ENCODE assay signal across 12 mouse cellular contexts in the genomic region with DNA sequence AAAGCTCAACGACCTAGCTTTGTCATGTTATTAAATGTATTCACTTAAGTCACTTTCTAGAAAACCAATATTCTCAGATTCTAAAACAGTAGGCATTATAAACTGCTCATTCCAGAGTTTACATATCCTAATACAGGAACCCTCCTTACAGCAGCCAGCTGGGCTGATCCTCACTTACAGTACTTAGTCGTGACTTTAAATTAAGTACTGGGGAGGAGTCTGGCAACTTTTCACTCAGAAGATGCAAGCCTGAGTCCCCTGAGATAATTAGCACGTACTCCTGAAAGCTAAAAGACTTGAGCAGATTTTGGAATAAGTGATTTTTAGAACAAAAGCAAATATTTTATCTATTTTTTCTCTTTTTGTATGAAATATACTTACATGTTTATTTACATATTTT. TPM values are rescaled to one million over a fixed set of nuclear protein-coding genes. Genes with fewer than 3 reads are reported as not detected.
DNase-seq lines count a peak whose midpoint lies in the region; ATAC-seq and TF ChIP-seq lines count a peak whose summit lies in the region.
"Had no signal": no experiment of that assay in that cellular context is flagged by ENCODE, and none has a peak within 500 bp of the region (broad histone marks: within the 10 kb centered on the region; RNA-seq: fewer than 3 reads in every experiment).

No protein-coding gene starts in this region.

- H3K4me3 ChIP-seq in forebrain, embryonic 14.5 days (ENCODE audit: low read depth, low read length), result no peak overlapping the region
- no peak overlapping the region for H3K4me3 ChIP-seq in forebrain, embryonic 15.5 days
- no peak overlapping the region for H3K4me3 ChIP-seq in kidney, postnatal 0 days (replicated peaks; ENCODE audit: low read depth, low read length)
- no peak overlapping the region for H3K4me3 ChIP-seq in kidney, embryonic 16.5 days (ENCODE audit: low read length)
- peak overlapping the region; percentile 21; the same call in 1 of the 2 replicates for H3K4me3 ChIP-seq in G1E (ENCODE audit: low read depth, low read length)
- no peak overlapping the region for H3K4me3 ChIP-seq in liver, embryonic 16.5 days (ENCODE audit: low read depth, low read length)

- no peak for TF ChIP-seq CTCF in kidney, postnatal 0 days (IDR thresholded peaks at IDR 0.05; ENCODE audit: low read depth)
- TF ChIP-seq CTCF in G1E (IDR thresholded peaks at IDR 0.05; ENCODE audit: low read depth, low read length), result no peak

- peaks cover 4% of the 10 kb centered on the region; the same call in 1 of the 2 replicates for H3K4me1 ChIP-seq in forebrain, embryonic 14.5 days (ENCODE audit: control insufficient read depth, insufficient read depth, low read length)
- H3K4me1 ChIP-seq in forebrain, embryonic 15.5 days, result peaks cover 6% of the 10 kb centered on the region; the same call in 1 of the 2 replicates
- no peaks in the 10 kb centered on the region for H3K4me1 ChIP-seq in kidney, postnatal 0 days (replicated peaks; ENCODE audit: insufficient read depth, low read length)
- peaks cover 4% of the 10 kb centered on the region; the same call in 1 of the 2 replicates for H3K4me1 ChIP-seq in kidney, embryonic 16.5 days (ENCODE audit: insufficient read depth, low read length)
- peaks cover 12% of the 10 kb centered on the region for H3K4me1 ChIP-seq in G1E (ENCODE audit: insufficient read depth, low read depth, low read length)
- no peaks in the 10 kb centered on the region for H3K4me1 ChIP-seq in liver, embryonic 16.5 days (ENCODE audit: control insufficient read depth, low read depth, low read length)

- ATAC-seq in forebrain, embryonic 14.5 days, result no peak
- ATAC-seq in forebrain, embryonic 15.5 days (replicated peaks), result no peak
- ATAC-seq in kidney, postnatal 0 days (replicated peaks; ENCODE audit: low FRiP score, low read depth), result no peak
- no peak for ATAC-seq in kidney, embryonic 16.5 days (ENCODE audit: low FRiP score, low TSS enrichment)
- ATAC-seq in G1E (ENCODE audit: extremely low read depth, insufficient number of reproducible peaks, low FRiP score, poor library complexity, severe bottlenecking), result no peak
- no peak for ATAC-seq in liver, embryonic 16.5 days (ENCODE audit: low read depth)

- H3K4me2 ChIP-seq in forebrain, embryonic 14.5 days (ENCODE audit: low read length), result no peak overlapping the region
- no peak overlapping the region for H3K4me2 ChIP-seq in forebrain, embryonic 15.5 days (replicated peaks)
- peak overlapping the region; percentile 54; the same call in 1 of the 2 replicates for H3K4me2 ChIP-seq in kidney, postnatal 0 days (ENCODE audit: low read length)
- no peak overlapping the region for H3K4me2 ChIP-seq in kidney, embryonic 16.5 days (replicated peaks; ENCODE audit: low read depth, low read length)
- peak overlapping the region; percentile 33 for H3K4me2 ChIP-seq in liver, embryonic 16.5 days (ENCODE audit: low read depth, low read length)

- peak; percentile 36 for DNase-seq in forebrain, embryonic 14.5 days (ENCODE audit: low spot score)
- DNase-seq in kidney, postnatal 0 days (ENCODE audit: low spot score), result no peak
- DNase-seq in G1E (ENCODE audit: low spot score), result no peak
- DNase-seq in right cerebral cortex, adult 18-20 months, result no peak
- DNase-seq in cerebellum, postnatal 14 days, result no peak
- DNase-seq: adrenal gland, adult 8-10 months; gastrocnemius, postnatal 10 days had no signal

- H3K9me3 ChIP-seq in forebrain, embryonic 14.5 days (replicated peaks; ENCODE audit: control insufficient read depth, low read length), result no peaks in the 10 kb centered on the region
- no peaks in the 10 kb centered on the region for H3K9me3 ChIP-seq in forebrain, embryonic 15.5 days
- H3K9me3 ChIP-seq in kidney, postnatal 0 days (replicated peaks; ENCODE audit: low read length), result no peaks in the 10 kb centered on the region
- H3K9me3 ChIP-seq in kidney, embryonic 16.5 days (ENCODE audit: low read length), result no peaks in the 10 kb centered on the region
- H3K9me3 ChIP-seq in G1E (replicated peaks), result no peaks in the 10 kb centered on the region
- no peaks in the 10 kb centered on the region for H3K9me3 ChIP-seq in liver, embryonic 16.5 days (replicated peaks; ENCODE audit: control insufficient read depth, low read length)
- H3K9me3 ChIP-seq: midbrain, embryonic 15.5 days; neural tube, embryonic 15.5 days had no signal

- H3K9ac ChIP-seq in forebrain, embryonic 14.5 days (ENCODE audit: low read length), result no peak overlapping the region
- no peak overlapping the region for H3K9ac ChIP-seq in forebrain, embryonic 15.5 days (replicated peaks)
- no peak overlapping the region for H3K9ac ChIP-seq in kidney, postnatal 0 days (ENCODE audit: low read depth, low read length)
- H3K9ac ChIP-seq in kidney, embryonic 16.5 days (replicated peaks; ENCODE audit: low read length), result no peak overlapping the region
- no peak overlapping the region for H3K9ac ChIP-seq in liver, embryonic 16.5 days (ENCODE audit: low read depth, low read length)

- no peaks in the 10 kb centered on the region for H3K36me3 ChIP-seq in forebrain, embryonic 14.5 days (ENCODE audit: control insufficient read depth, insufficient read depth, low read length)
- H3K36me3 ChIP-seq in forebrain, embryonic 15.5 days, result no peaks in the 10 kb centered on the region
- no peaks in the 10 kb centered on the region for H3K36me3 ChIP-seq in kidney, postnatal 0 days (ENCODE audit: insufficient read depth, low read length)
- no peaks in the 10 kb centered on the region for H3K36me3 ChIP-seq in kidney, embryonic 16.5 days (ENCODE audit: insufficient read depth, low read length)
- peaks cover 2% of the 10 kb centered on the region for H3K36me3 ChIP-seq in G1E (replicated peaks)
- H3K36me3 ChIP-seq in liver, embryonic 16.5 days (ENCODE audit: control insufficient read depth, insufficient read depth), result no peaks in the 10 kb centered on the region
- H3K36me3 ChIP-seq: midbrain, embryonic 15.5 days; neural tube, embryonic 15.5 days had no signal

- no peaks in the 10 kb centered on the region for H3K27me3 ChIP-seq in forebrain, embryonic 14.5 days (replicated peaks; ENCODE audit: control insufficient read depth, insufficient read depth, low read length)
- H3K27me3 ChIP-seq in forebrain, embryonic 15.5 days, result no peaks in the 10 kb centered on the region
- no peaks in the 10 kb centered on the region for H3K27me3 ChIP-seq in kidney, postnatal 0 days (ENCODE audit: insufficient read depth, low read length)
- H3K27me3 ChIP-seq in kidney, embryonic 16.5 days (ENCODE audit: insufficient read depth, low read length), result no peaks in the 10 kb centered on the region
- H3K27me3 ChIP-seq in G1E (ENCODE audit: insufficient read depth, low read length), result no peaks in the 10 kb centered on the region
- H3K27me3 ChIP-seq in liver, embryonic 16.5 days (ENCODE audit: control insufficient read depth, insufficient read depth, low read depth, low read length), result no peaks in the 10 kb centered on the region
- H3K27me3 ChIP-seq: midbrain, embryonic 15.5 days; neural tube, embryonic 15.5 days had no signal

- no peak overlapping the region for H3K27ac ChIP-seq in forebrain, embryonic 14.5 days (ENCODE audit: low read depth, low read length)
- no peak overlapping the region for H3K27ac ChIP-seq in forebrain, embryonic 15.5 days (replicated peaks)
- 0 out of 2 replicates have a peak overlapping the region, but pooled peaks have one; percentile 94 for H3K27ac ChIP-seq in kidney, postnatal 0 days
- H3K27ac ChIP-seq in kidney, embryonic 16.5 days (ENCODE audit: low read length), result no peak overlapping the region
- peak overlapping the region; percentile 63; the same call in 1 of the 2 replicates for H3K27ac ChIP-seq in liver, embryonic 16.5 days (ENCODE audit: low read length)

- WGBS in forebrain, embryonic 14.5 days, result 17% methylated on average over 3 of the region's 3 CpGs
- 22% methylated on average over 3 of the region's 3 CpGs for WGBS in forebrain, embryonic 15.5 days
- 54% methylated on average over 3 of the region's 3 CpGs for WGBS in kidney, postnatal 0 days
- WGBS in kidney, embryonic 16.5 days, result 56% methylated on average over 3 of the region's 3 CpGs
- 43% methylated on average over 3 of the region's 3 CpGs for WGBS in liver, embryonic 16.5 days (ENCODE audit: insufficient replicate concordance)

RNA-seq across cellular contexts. Expression of a gene that starts 1.5 kb away (rescaled TPM):
- 12.6 and 13.7 TPM in 2 replicates for polyA plus RNA-seq in forebrain, embryonic 14.5 days (2014; fragmentation: Nextera tagmentation; extraction: Ambion mirVana)
- 10.6 and 13.4 TPM in 2 replicates for polyA plus RNA-seq in forebrain, embryonic 15.5 days (2015; fragmentation: Nextera tagmentation; extraction: Ambion mirVana)
- polyA plus RNA-seq in kidney, postnatal 0 days (2015; fragmentation: Nextera tagmentation; extraction: Ambion mirVana), result 33.0 and 35.8 TPM in 2 replicates
- 30.1 and 30.8 TPM in 2 replicates for polyA plus RNA-seq in kidney, embryonic 16.5 days (2015; fragmentation: Nextera tagmentation; extraction: Ambion mirVana)
- 35.1 and 42.5 TPM in 2 replicates for total RNA-seq in G1E (2014; fragmentation: Nextera tagmentation)
- 66.5 and 68.9 TPM in 2 replicates for total RNA-seq in G1E (2017)
- 24.5 and 26.8 TPM in 2 replicates for polyA plus RNA-seq in G1E (2012)
- 31.0 and 36.7 TPM in 2 replicates for polyA plus RNA-seq in liver, embryonic 16.5 days (2015; fragmentation: Nextera tagmentation; extraction: Ambion mirVana)

Comparison
In these comparisons a context has a peak if more than half of its experiments do, and no peak if none do; other contexts are left out.
1. H3K27ac ChIP-seq: peak in kidney, postnatal 0 days (single experiment) and liver, embryonic 16.5 days (single experiment); none in forebrain, embryonic 14.5 days (single experiment), forebrain, embryonic 15.5 days (single experiment) and kidney, embryonic 16.5 days (single experiment).
2. H3K4me2 ChIP-seq: peak in kidney, postnatal 0 days (single experiment) and liver, embryonic 16.5 days (single experiment); none in forebrain, embryonic 14.5 days (single experiment), forebrain, embryonic 15.5 days (single experiment) and kidney, embryonic 16.5 days (single experiment).